Comparison of ENCODE assay signal across 25 mouse cellular contexts in genomic region chrX:19157464-19158203, GRCm38 (mm10).
A peak's percentile ranks its signal among the peaks of the same experiment; 100 is the strongest.
DNase-seq lines count a peak whose midpoint lies in the region; ATAC-seq lines count a peak whose summit lies in the region.
"Had no signal": no experiment of that assay in that cellular context is flagged by ENCODE, and none has a peak within 500 bp of the region (broad histone marks: within the 10 kb centered on the region; RNA-seq: fewer than 3 reads in every experiment).

No protein-coding gene starts in this region.

- peak; percentile 76 for ATAC-seq in common myeloid progenitor, adult 5-6 weeks (replicated peaks; ENCODE audit: low read depth, poor library complexity, severe bottlenecking)
- peak; percentile 87 for ATAC-seq in megakaryocyte, adult 5-6 weeks (ENCODE audit: poor library complexity, severe bottlenecking)
- ATAC-seq in neutrophil, adult 5-6 weeks (ENCODE audit: extremely low read depth, insufficient number of reproducible peaks, low FRiP score, poor library complexity, severe bottlenecking): peak; percentile 30; the same call in 1 of the 2 replicates
- no peak for ATAC-seq in CD4-positive, CD25-positive, alpha-beta regulatory T cell, adult 4 months
- ATAC-seq: forebrain, embryonic 14.5 days had no signal

- H3K36me3 ChIP-seq in heart, embryonic 10.5 days: no peaks in the 10 kb centered on the region
- H3K36me3 ChIP-seq: embryonic facial prominence, embryonic 13.5 days; heart, embryonic 12.5 days; hindbrain, embryonic 12.5 days had no signal

- H3K9me3 ChIP-seq in heart, embryonic 10.5 days: no peaks in the 10 kb centered on the region
- H3K9me3 ChIP-seq: embryonic facial prominence, embryonic 13.5 days; heart, embryonic 12.5 days; hindbrain, embryonic 12.5 days had no signal

- intact Hi-C loops in heart, postnatal 14 days (cut with DNase I): no loop called here

- WGBS in heart, embryonic 10.5 days: 76% methylated on average over 6 of the region's 6 CpGs

- no peak overlapping the region for H3K4me3 ChIP-seq in heart, embryonic 10.5 days
- H3K4me3 ChIP-seq: embryonic facial prominence, embryonic 13.5 days; gastrocnemius, adult 2 months; heart, embryonic 12.5 days; hindbrain, embryonic 12.5 days had no signal

- no peaks in the 10 kb centered on the region for H3K27me3 ChIP-seq in heart, embryonic 10.5 days (ENCODE audit: insufficient read depth, poor library complexity, severe bottlenecking)
- H3K27me3 ChIP-seq: embryonic facial prominence, embryonic 13.5 days; heart, embryonic 12.5 days; hindbrain, embryonic 12.5 days had no signal

- peak; percentile 70 for DNase-seq in heart, adult 11 months
- DNase-seq in heart, postnatal 14 days: no peak
- DNase-seq in right cerebral cortex, adult 18-20 months: no peak
- no peak for DNase-seq in heart, embryonic 10.5 days (ENCODE audit: low spot score)
- DNase-seq: adrenal gland, postnatal 14 days; cerebellum, adult 11 months; cerebellum, postnatal 14 days; embryo, embryonic 11 days; gastrocnemius, adult 2 months; heart, postnatal 10 days; kidney, adult 18-20 months; kidney, postnatal 4 days; layer of hippocampus, adult 9-11 months; lung, embryonic 14.5 days; right cerebral cortex, postnatal 4 days; thymus, postnatal 36 days had no signal

- H3K4me1 ChIP-seq in heart, embryonic 10.5 days: no peaks in the 10 kb centered on the region
- H3K4me1 ChIP-seq: embryonic facial prominence, embryonic 13.5 days; heart, embryonic 12.5 days; hindbrain, embryonic 12.5 days had no signal

- no peak overlapping the region for H3K27ac ChIP-seq in heart, embryonic 10.5 days
- H3K27ac ChIP-seq: embryonic facial prominence, embryonic 13.5 days; gastrocnemius, adult 2 months; hindbrain, embryonic 12.5 days; liver, embryonic 14.5 days had no signal
